ENCODE assay signal across 18 mouse cellular contexts in the genomic region with DNA sequence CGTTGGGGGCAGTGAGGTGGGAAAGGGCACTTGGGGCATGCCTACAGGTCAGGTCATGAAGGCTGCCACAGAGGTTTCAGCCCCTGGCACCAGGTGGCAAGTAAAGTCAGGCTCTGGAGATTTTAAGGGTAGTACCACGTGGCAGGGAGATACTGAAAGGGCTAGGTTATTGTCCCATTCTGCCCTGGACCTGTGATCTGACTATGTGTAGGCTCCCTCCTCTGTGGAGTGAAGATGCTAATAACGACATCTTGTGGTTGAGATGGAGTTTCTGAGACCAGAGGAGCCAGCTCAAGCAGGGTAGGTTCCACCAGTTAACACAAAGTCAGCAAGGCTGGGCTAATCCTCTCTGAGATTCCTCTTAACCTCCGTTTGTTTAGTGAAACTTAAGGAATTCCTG. TPM values are rescaled to one million over a fixed set of nuclear protein-coding genes. Genes with fewer than 3 reads are reported as not detected.
DNase-seq lines count a peak whose midpoint lies in the region; ATAC-seq and TF ChIP-seq lines count a peak whose summit lies in the region.
"Had no signal": no experiment of that assay in that cellular context is flagged by ENCODE, and none has a peak within 500 bp of the region (broad histone marks: within the 10 kb centered on the region; RNA-seq: fewer than 3 reads in every experiment).

No protein-coding gene starts in this region.

- H3K9ac ChIP-seq in intestine, postnatal 0 days (ENCODE audit: low read depth, low read length), result no peak overlapping the region
- no peak overlapping the region for H3K9ac ChIP-seq in intestine, embryonic 15.5 days
- H3K9ac ChIP-seq in lung, embryonic 16.5 days (ENCODE audit: low read length), result 0 out of 2 replicates have a peak overlapping the region, but pooled peaks have one; percentile 18
- H3K9ac ChIP-seq: embryonic facial prominence, embryonic 12.5 days; forebrain, embryonic 15.5 days; heart, embryonic 12.5 days; hindbrain, embryonic 14.5 days had no signal

- 0 out of 2 replicates have a peak, but pooled peaks have one; percentile 7 for TF ChIP-seq CTCF in intestine, postnatal 0 days (IDR thresholded peaks at IDR 0.05; ENCODE audit: low read depth)
- no peak for TF ChIP-seq CTCF in bone marrow macrophage, adult 2 months (IDR thresholded peaks at IDR 0.05; ENCODE audit: low read depth, low read length)

- DNase-seq in lung, adult 18-20 months, result no peak
- DNase-seq in layer of hippocampus, postnatal 14 days (ENCODE audit: low spot score in 2 of 2), result no peak
- DNase-seq in embryo, embryonic 11 days, result no peak
- DNase-seq: adrenal gland, adult 2 months; adrenal gland, postnatal 25 days; cerebellum, adult 11 months; cerebellum, adult 8-10 months; cerebellum, postnatal 14 days; heart, adult 2 months had no signal

- no peak for TF ChIP-seq POLR2A in bone marrow macrophage, adult 2 months (IDR thresholded peaks at IDR 0.05; ENCODE audit: borderline replicate concordance, low read depth, low read length)

- H3K4me2 ChIP-seq in intestine, postnatal 0 days (replicated peaks; ENCODE audit: low read depth), result no peak overlapping the region
- H3K4me2 ChIP-seq in intestine, embryonic 15.5 days (replicated peaks), result no peak overlapping the region
- no peak overlapping the region for H3K4me2 ChIP-seq in lung, embryonic 16.5 days (ENCODE audit: low read depth, low read length)
- H3K4me2 ChIP-seq: embryonic facial prominence, embryonic 12.5 days; forebrain, embryonic 15.5 days; heart, embryonic 12.5 days; hindbrain, embryonic 14.5 days had no signal

- no peak overlapping the region for H3K27ac ChIP-seq in intestine, postnatal 0 days (ENCODE audit: low read depth, low read length)
- H3K27ac ChIP-seq in intestine, embryonic 15.5 days, result no peak overlapping the region
- peak overlapping the region; percentile 95 for H3K27ac ChIP-seq in lung, embryonic 16.5 days (ENCODE audit: low read length)
- peak overlapping the region; percentile 93 for H3K27ac ChIP-seq in bone marrow macrophage, adult 2 months (ENCODE audit: insufficient read depth, low read depth, low read length)
- H3K27ac ChIP-seq: embryonic facial prominence, embryonic 12.5 days; forebrain, embryonic 15.5 days; hindbrain, embryonic 14.5 days had no signal

- H3K36me3 ChIP-seq in intestine, postnatal 0 days (ENCODE audit: control insufficient read depth, insufficient read depth), result no peaks in the 10 kb centered on the region
- no peaks in the 10 kb centered on the region for H3K36me3 ChIP-seq in intestine, embryonic 15.5 days
- no peaks in the 10 kb centered on the region for H3K36me3 ChIP-seq in lung, embryonic 16.5 days (ENCODE audit: control insufficient read depth, insufficient read depth, low read length)
- H3K36me3 ChIP-seq: embryonic facial prominence, embryonic 12.5 days; forebrain, embryonic 15.5 days; heart, embryonic 12.5 days; hindbrain, embryonic 10.5 days had no signal

- WGBS in intestine, postnatal 0 days, result 57% methylated on average over 4 of the region's 4 CpGs
- WGBS in intestine, embryonic 15.5 days, result 42% methylated on average over 4 of the region's 4 CpGs
- WGBS in lung, embryonic 16.5 days, result 35% methylated on average over 4 of the region's 4 CpGs

- H3K4me1 ChIP-seq in intestine, postnatal 0 days (replicated peaks; ENCODE audit: control insufficient read depth, insufficient read depth, low read length), result peaks cover 21% of the 10 kb centered on the region
- peaks cover 28% of the 10 kb centered on the region for H3K4me1 ChIP-seq in intestine, embryonic 15.5 days (replicated peaks)
- H3K4me1 ChIP-seq in lung, embryonic 16.5 days (replicated peaks; ENCODE audit: control insufficient read depth, insufficient read depth, low read length), result peaks cover 33% of the 10 kb centered on the region
- peaks cover 71% of the 10 kb centered on the region for H3K4me1 ChIP-seq in bone marrow macrophage, adult 2 months (ENCODE audit: control insufficient read depth, insufficient read depth, low read length)

- H3K9me3 ChIP-seq in intestine, postnatal 0 days (ENCODE audit: control insufficient read depth), result no peaks in the 10 kb centered on the region
- no peaks in the 10 kb centered on the region for H3K9me3 ChIP-seq in intestine, embryonic 15.5 days
- H3K9me3 ChIP-seq in lung, embryonic 16.5 days (ENCODE audit: control insufficient read depth, low read length), result no peaks in the 10 kb centered on the region
- H3K9me3 ChIP-seq: embryonic facial prominence, embryonic 12.5 days; forebrain, embryonic 15.5 days; heart, embryonic 12.5 days; hindbrain, embryonic 10.5 days had no signal

- ATAC-seq in intestine, postnatal 0 days, result no peak
- no peak for ATAC-seq in intestine, embryonic 15.5 days
- ATAC-seq in lung, embryonic 16.5 days (ENCODE audit: low read depth), result no peak
- ATAC-seq: forebrain, embryonic 15.5 days had no signal

- no peak overlapping the region for H3K4me3 ChIP-seq in intestine, postnatal 0 days (ENCODE audit: low read depth, low read length)
- H3K4me3 ChIP-seq in intestine, embryonic 15.5 days (replicated peaks), result no peak overlapping the region
- H3K4me3 ChIP-seq in lung, embryonic 16.5 days (ENCODE audit: low read length), result no peak overlapping the region
- H3K4me3 ChIP-seq in bone marrow macrophage, adult 2 months (ENCODE audit: insufficient read depth, low read length), result no peak overlapping the region
- H3K4me3 ChIP-seq: embryonic facial prominence, embryonic 12.5 days; forebrain, embryonic 15.5 days; heart, adult 2 months; heart, embryonic 12.5 days; hindbrain, embryonic 10.5 days had no signal

- H3K27me3 ChIP-seq in intestine, postnatal 0 days (replicated peaks; ENCODE audit: control insufficient read depth, insufficient read depth, low read length), result no peaks in the 10 kb centered on the region
- H3K27me3 ChIP-seq in intestine, embryonic 15.5 days (replicated peaks), result no peaks in the 10 kb centered on the region
- H3K27me3 ChIP-seq in lung, embryonic 16.5 days (ENCODE audit: control insufficient read depth, insufficient read depth, low read depth, low read length), result no peaks in the 10 kb centered on the region
- H3K27me3 ChIP-seq: embryonic facial prominence, embryonic 12.5 days; forebrain, embryonic 15.5 days had no signal

RNA-seq across cellular contexts. Expression of a gene that starts 3.8 kb away (rescaled TPM):
- 54.7 and 60.6 TPM in 2 replicates for polyA plus RNA-seq in intestine, postnatal 0 days (2015; fragmentation: Nextera tagmentation; extraction: Ambion mirVana)
- polyA plus RNA-seq in intestine, embryonic 15.5 days (2015; fragmentation: Nextera tagmentation; extraction: Ambion mirVana), result 57.2 and 58.3 TPM in 2 replicates
- 53.4 and 55.4 TPM in 2 replicates for polyA plus RNA-seq in lung, embryonic 16.5 days (2015; fragmentation: Nextera tagmentation; extraction: Ambion mirVana)
- 404 TPM in 2 replicates for polyA plus RNA-seq in bone marrow macrophage, adult 2 months (2012; ENCODE audit: insufficient read depth, insufficient read length, missing spikeins)
- total RNA-seq in layer of hippocampus, postnatal 14 days (2021), result 10 to 100 TPM; 51.0 to 55.9 TPM

RNA-seq across cellular contexts. Expression of a gene that starts 24.3 kb away (rescaled TPM):
- 8.4 and 9.0 TPM in 2 replicates for polyA plus RNA-seq in intestine, postnatal 0 days (2015; fragmentation: Nextera tagmentation; extraction: Ambion mirVana)
- polyA plus RNA-seq in intestine, embryonic 15.5 days (2015; fragmentation: Nextera tagmentation; extraction: Ambion mirVana), result 12.6 and 15.0 TPM in 2 replicates
- 17.6 and 18.1 TPM in 2 replicates for polyA plus RNA-seq in lung, embryonic 16.5 days (2015; fragmentation: Nextera tagmentation; extraction: Ambion mirVana)
- 18.4 and 20.5 TPM in 2 replicates for polyA plus RNA-seq in bone marrow macrophage, adult 2 months (2012; ENCODE audit: insufficient read depth, insufficient read length, missing spikeins)
- total RNA-seq in layer of hippocampus, postnatal 14 days (2021), result 10 to 100 TPM; 11.0 to 11.7 TPM

Comparison
In these comparisons a context has a peak if more than half of its experiments do, and no peak if none do; other contexts are left out.
1. H3K27ac ChIP-seq: peak in lung, embryonic 16.5 days (single experiment) and bone marrow macrophage, adult 2 months (single experiment); none in intestine, postnatal 0 days (single experiment) and intestine, embryonic 15.5 days (single experiment).